Mouse (Mus musculus) testis, adult 2 months (tissue): Measurements from ENCODE around the gene Pck2. TPM values are rescaled to one million over a fixed set of nuclear protein-coding genes. Genes with fewer than 3 reads are reported as not detected.
A peak's percentile ranks its signal among the peaks of the same experiment; 100 is the strongest.

Source experiments
- H3K27ac ChIP-seq: fragments of 200-500 bp; 2 replicates; pipeline ENCODE4 v1.5.1; 2012; ENCODE audit warnings: low read depth, low read length; ENCODE audit not compliant: control insufficient read depth, insufficient read depth
- H3K27me3 ChIP-seq: fragments of 200-500 bp; 2 replicates; pipeline ENCODE4 v1.6.1; 2012; ENCODE audit warnings: mild to moderate bottlenecking, low read length, moderate library complexity; ENCODE audit not compliant: control insufficient read depth, insufficient read depth
- H3K36me3 ChIP-seq: fragments of 200-500 bp; 2 replicates; pipeline ENCODE4 v1.6.1; 2012; ENCODE audit warnings: mild to moderate bottlenecking, low read length; ENCODE audit not compliant: control insufficient read depth, insufficient read depth
- H3K4me1 ChIP-seq: fragments of 200-500 bp; 2 replicates; pipeline ENCODE4 v1.6.1; 2012; ENCODE audit warnings: low read length; ENCODE audit not compliant: control insufficient read depth, insufficient read depth
- H3K4me3 ChIP-seq: fragments of 200-500 bp; 2 replicates; pipeline ENCODE4 v1.5.1; 2012; ENCODE audit warnings: low read depth, mild to moderate bottlenecking, low read length, moderate library complexity, mixed read lengths; ENCODE audit not compliant: control insufficient read depth
- CTCF ChIP-seq: fragments of 200-500 bp; IDR thresholded peaks from 2 replicates; pipeline ENCODE4 v1.5.1; 2012; ENCODE audit warnings: low read depth, mild to moderate bottlenecking, inconsistent platforms, low read length, moderate library complexity; ENCODE audit not compliant: control insufficient read depth, insufficient read depth, insufficient replicate concordance
- POLR2A ChIP-seq: fragments of 200-500 bp; IDR thresholded peaks from 2 replicates; pipeline ENCODE4 v1.6.1; 2012; ENCODE audit warnings: low read depth, mild to moderate bottlenecking, inconsistent platforms, low read length, moderate library complexity; ENCODE audit not compliant: control insufficient read depth
- polyA plus RNA-seq: library from polyadenylated mRNA; depleted of rRNA; stranded (reverse); fragments of >200 nt; gene quantifications from 2 replicates; pipeline ENCODE4 v1.2.3, GENCODE M21; 2012; rRNA removed

The Pck2 gene
- polyA plus RNA-seq = 2.8 and 5.7 TPM in 2 replicates

DNA sequence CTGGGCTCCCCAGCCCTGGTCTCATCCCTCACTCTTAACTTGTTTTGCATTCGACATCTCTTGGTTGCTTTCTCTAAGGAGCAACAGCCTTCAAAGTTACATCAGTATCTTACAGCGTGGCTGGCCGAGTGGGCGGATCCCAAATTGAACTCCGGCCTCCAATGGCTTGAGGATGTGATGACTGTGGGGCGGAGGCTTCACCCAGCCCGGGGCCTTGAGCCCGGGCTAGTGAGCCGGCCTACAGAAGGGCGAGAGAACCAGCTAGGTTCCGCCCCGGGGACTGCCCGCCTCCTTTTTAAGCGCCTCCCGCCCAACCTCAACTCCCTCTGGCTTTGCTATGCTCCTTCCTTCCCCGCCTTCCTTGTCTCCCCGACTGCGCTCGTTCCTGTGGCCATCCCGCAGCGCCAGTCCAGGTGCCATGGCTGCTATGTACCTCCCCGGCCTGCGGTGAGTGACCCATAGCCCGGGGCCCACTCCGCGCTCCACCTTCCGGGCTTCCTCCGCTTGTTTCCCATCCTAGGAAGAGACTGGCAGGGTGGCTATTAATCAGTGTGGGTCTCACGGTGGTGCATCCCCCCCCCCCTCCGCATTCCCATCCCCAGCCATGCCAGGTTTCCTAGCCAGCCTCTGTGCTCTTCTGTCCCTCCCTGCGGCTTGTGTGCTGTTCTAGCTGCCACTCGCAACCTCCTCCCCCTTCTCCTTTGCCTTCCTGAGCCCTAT lies at the start of gene Pck2:
Gene Pck2 (plus strand): TSS at position 200 of the 720 bp plus-strand sequence.
- peaks cover 4% of the 10 kb centered on the region for H3K4me1 ChIP-seq

DNA sequence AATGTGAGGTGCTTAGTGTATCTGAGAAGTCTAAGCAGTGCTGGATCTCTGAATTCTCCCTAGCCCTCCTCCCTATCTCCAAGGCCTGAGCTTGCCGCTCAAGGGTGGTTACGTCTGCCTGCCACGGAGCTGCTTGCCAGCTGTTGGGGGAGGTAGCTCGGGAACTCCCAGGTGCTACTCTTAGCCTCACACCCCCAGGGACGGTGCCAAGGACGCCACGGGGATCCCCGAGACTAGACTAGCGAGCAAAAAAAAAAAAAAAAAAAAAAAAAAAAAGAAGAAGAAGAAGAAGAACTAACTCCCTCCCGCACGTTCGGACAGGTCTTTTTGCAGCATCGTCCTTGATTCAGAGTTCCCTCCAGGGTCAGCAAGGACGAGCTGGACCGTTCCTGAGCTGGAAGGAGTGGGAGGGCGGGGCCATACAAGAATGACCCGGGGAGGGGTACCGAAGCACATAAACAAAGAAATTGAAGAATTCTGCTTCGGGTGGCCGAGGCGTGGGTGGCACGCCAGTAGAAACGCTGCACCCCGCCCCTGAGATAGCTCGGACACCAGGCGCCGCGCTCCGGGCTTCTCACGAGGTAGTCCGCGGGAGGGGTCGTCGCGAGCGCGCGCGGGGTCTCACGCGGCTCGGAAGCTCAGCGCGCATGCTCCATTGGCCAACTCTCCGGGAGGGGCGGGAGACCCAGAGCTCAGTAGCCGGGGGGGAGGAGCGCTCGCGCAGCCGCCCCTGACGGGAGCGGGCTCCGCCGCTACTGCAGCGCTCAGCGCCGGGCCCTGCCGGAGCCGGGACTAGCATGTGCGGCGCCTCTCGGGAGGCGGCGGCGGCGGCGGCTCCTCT lies 49.5 kb upstream of the Pck2 start, which contains the start of gene Carmil3:
Gene Carmil3 (plus strand): TSS at position 291 of the 841 bp plus-strand sequence.
- no peaks in the 10 kb centered on the region for H3K27me3 ChIP-seq
- H3K27ac ChIP-seq = no peak within 1 kb of the TSS
- H3K4me1 ChIP-seq = peaks cover 14% of the 10 kb centered on the region
- no peaks in the 10 kb centered on the region for H3K36me3 ChIP-seq
- peak within 1 kb of the TSS; percentile 79 for H3K4me3 ChIP-seq
- no peak for TF ChIP-seq CTCF
- TF ChIP-seq POLR2A = no peak

More for the DNA sequence above, at the start of gene Pck2:
- no peaks in the 10 kb centered on the region for H3K36me3 ChIP-seq
- H3K27ac ChIP-seq = no peak within 1 kb of the TSS
- no peaks in the 10 kb centered on the region for H3K27me3 ChIP-seq
- TF ChIP-seq POLR2A = no peak
- TF ChIP-seq CTCF = no peak
- peak within 1 kb of the TSS; percentile 66 for H3K4me3 ChIP-seq

DNA sequence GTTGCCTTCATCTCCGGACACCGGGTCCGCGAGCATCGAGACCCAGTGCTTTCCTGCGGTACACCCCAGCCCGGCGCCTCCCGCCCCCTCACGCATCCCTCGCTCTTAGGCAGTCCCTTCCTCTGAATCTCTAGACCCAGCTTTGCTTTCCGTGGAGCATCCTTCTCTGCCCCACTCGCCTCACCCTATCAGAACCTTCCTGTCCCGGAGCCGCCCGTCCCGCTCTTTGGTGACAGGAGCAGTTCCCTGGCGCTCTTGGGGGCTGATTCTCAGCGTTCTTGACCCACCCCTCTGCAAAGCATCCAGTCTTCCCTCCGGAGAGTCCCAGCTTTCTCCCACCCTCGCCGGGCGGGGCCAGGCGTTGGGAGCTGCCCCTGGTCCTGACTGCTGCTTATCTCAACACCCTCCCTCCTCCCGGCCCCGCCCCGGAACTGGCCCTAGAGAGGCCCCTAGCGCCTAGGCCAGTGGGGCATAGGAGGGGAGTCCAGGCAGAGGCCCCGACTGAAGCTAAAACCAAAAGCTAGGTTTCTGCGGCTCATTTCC lies 48.7 kb upstream of the Pck2 start:
- Histone ChIP-seq H3K4me3 (peak overlapping the region; percentile 79), H3K27ac (no peak overlapping the region), H3K4me1 (peaks cover 14% of the 10 kb centered on the region), H3K27me3 (no peaks in the 10 kb centered on the region), H3K36me3 (no peaks in the 10 kb centered on the region)
- TF ChIP-seq CTCF (no peak), POLR2A (no peak)

DNA sequence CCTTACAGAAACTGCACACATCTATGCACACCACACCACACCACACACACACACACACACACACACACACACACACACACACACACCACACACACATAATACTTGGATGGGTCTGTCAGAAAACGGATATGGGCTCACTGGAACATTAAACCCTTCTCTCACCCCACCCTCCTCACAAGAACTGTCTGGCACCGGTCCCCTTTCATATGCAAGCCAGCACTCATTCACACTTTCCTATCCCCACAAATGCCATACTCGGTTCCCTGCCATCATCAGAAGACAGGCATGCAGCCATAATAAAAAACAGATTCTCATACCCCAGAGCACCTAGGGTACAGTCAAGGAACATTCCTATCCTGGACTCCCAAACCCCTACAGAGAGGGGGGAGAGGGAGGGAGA lies 48.0 kb upstream of the Pck2 start:
- Histone ChIP-seq H3K4me3 (no peak overlapping the region), H3K36me3 (no peaks in the 10 kb centered on the region), H3K27me3 (no peaks in the 10 kb centered on the region), H3K4me1 (peaks cover 14% of the 10 kb centered on the region), H3K27ac (no peak overlapping the region)
- TF ChIP-seq POLR2A (no peak), CTCF (no peak)

- H3K36me3 ChIP-seq = no peaks in the 10 kb centered on the region
- TF ChIP-seq CTCF (no peak), POLR2A (no peak)
- H3K27me3 ChIP-seq = no peaks in the 10 kb centered on the region
- H3K4me3 ChIP-seq = no peak overlapping the region
- H3K4me1 ChIP-seq = peaks cover 18% of the 10 kb centered on the region
- H3K27ac ChIP-seq = no peak overlapping the region
These were observed 44.4 kb upstream of the Pck2 start for GRCm38 (mm10) chr14:55495509-55496240.

- peaks cover 8% of the 10 kb centered on the region for H3K4me1 ChIP-seq
- no peak overlapping the region for H3K4me3 ChIP-seq
- H3K27me3 ChIP-seq = no peaks in the 10 kb centered on the region
- no peak overlapping the region for H3K27ac ChIP-seq
- H3K36me3 ChIP-seq = no peaks in the 10 kb centered on the region
- TF ChIP-seq POLR2A = no peak
- no peak for TF ChIP-seq CTCF
These were observed 43.2 kb upstream of the Pck2 start for GRCm38 (mm10) chr14:55496761-55497448.
